Mouse (Mus musculus): Measurements from ENCODE around the gene Tln1. TPM values are rescaled to one million over a fixed set of nuclear protein-coding genes. Genes with fewer than 3 reads are reported as not detected.
A peak's percentile ranks its signal among the peaks of the same experiment; 100 is the strongest.
"Not testable (repeated sequence)": the region's sequence is repeated elsewhere in the genome, so short reads cannot be mapped to it uniquely, and the experiment has no call there.

Gene Tln1
- 76.9 and 78.1 TPM in 2 replicates for polyA plus RNA-seq (2015; fragmentation: Nextera tagmentation; extraction: Ambion mirVana)

- H3K36me3 ChIP-seq = peaks cover 43% of the 10 kb centered on the region
- no peaks in the 10 kb centered on the region for H3K27me3 ChIP-seq (replicated peaks)
- no peaks in the 10 kb centered on the region for H3K9me3 ChIP-seq
- peak within 1 kb of the TSS; percentile 98 for H3K9ac ChIP-seq
- WGBS = under 1% methylated on average over 61 of the region's 62 CpGs
- H3K27ac ChIP-seq (replicated peaks) = peak within 1 kb of the TSS; percentile 100
- H3K4me1 ChIP-seq = peaks cover 55% of the 10 kb centered on the region
- H3K4me3 ChIP-seq = peak within 1 kb of the TSS; percentile 85
- H3K4me2 ChIP-seq = peak within 1 kb of the TSS; percentile 86
- peak; percentile 81 for ATAC-seq (ENCODE audit: extremely low read depth, insufficient number of reproducible peaks, low FRiP score, low TSS enrichment)
These were observed at the start of gene Tln1, which contains the start of gene Creb3 for GRCm38 (mm10) chr4:43561997-43562768. TSS of gene Tln1 (minus strand) at chr4:43562691. TSS of gene Creb3 (plus strand) at chr4:43562332.

DNA sequence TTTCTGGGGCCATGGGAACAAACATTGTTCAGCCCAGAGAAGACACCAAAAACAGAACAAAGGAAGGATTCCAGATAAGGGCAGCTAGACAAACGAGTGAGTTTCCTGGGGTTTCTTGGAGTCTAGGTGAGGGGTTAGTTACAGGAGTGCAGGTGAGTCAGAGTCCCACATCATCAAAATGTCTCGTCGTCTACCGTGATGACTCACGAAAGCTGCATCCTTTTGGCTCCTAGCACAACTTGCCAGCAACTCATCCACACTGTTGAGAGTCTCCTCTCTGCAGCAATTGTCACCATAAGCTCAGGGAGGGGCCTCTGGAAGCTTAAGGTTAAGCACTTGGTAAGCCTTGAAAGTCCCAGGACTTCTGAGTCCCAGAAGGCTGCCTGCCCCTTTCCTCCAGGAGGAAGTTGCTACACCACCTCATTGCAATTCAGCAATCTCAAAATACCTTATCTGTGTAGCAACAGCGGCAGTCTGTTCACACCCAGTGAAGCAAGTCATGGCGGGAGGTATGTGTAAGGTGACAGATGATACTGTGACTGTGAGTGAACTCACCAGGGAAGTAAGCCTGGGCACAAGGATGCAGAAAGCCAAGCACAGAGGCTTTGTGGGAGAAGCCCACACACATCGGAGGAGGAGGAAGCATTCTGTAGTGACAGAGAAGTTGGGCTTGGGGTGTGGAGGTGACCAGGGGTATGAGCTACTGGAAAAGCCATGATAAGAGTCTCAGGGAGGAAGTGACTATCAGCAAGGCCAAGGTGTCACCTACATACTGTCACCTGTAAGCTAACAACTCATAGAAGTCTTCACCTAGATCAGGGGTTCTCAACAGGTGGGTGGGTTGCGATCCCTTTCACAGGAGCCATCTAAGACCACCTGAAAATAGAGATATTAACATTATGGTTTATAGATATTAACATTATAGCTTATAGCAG, 42.5 kb upstream of the Tln1 start:
- Histone ChIP-seq H3K27me3 (replicated peaks) (no peaks in the 10 kb centered on the region), H3K9me3 (no peaks in the 10 kb centered on the region), H3K4me3 (no peak overlapping the region), H3K4me1 (peaks cover 9% of the 10 kb centered on the region), H3K4me2 (0 out of 2 replicates have a peak overlapping the region, but pooled peaks have one; percentile 5), H3K9ac (0 out of 2 replicates have a peak overlapping the region, but pooled peaks have one; percentile 14), H3K36me3 (no peaks in the 10 kb centered on the region), H3K27ac (replicated peaks) (no peak overlapping the region)
- 39% methylated on average over 9 of the region's 9 CpGs for WGBS
- no peak for ATAC-seq (ENCODE audit: extremely low read depth, insufficient number of reproducible peaks, low FRiP score, low TSS enrichment)

DNA sequence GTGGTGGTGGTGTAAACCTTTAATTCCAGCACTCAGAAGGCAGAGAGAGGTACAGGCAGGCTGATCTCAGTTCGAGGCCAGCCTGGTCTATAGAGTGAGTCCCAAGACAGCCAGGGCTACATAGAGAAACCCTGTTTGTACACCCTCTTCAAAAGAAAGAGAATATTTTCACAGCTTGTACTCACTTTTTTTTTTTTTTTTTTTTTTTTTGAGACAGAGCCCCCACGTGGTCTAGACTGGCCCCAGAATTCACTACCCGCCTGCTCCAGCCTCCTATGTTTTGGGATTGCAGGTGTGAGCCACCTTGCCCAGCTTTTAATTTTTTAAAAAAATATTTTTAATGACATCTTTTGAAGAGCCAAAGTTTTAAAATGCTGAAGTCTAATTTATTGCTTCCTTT, 41.6 kb upstream of the Tln1 start:
- WGBS = 59% methylated on average over 3 of the region's 3 CpGs

GRCm38 (mm10) chr4:43600195-43600934, 37.9 kb upstream of the Tln1 start:
- Histone ChIP-seq H3K27ac (replicated peaks) (no peak overlapping the region), H3K4me2 (no peak overlapping the region), H3K4me1 (peaks cover 9% of the 10 kb centered on the region), H3K9ac (no peak overlapping the region), H3K9me3 (no peaks in the 10 kb centered on the region), H3K36me3 (no peaks in the 10 kb centered on the region), H3K27me3 (replicated peaks) (no peaks in the 10 kb centered on the region), H3K4me3 (no peak overlapping the region)
- 66% methylated on average over 9 of the region's 9 CpGs for WGBS
- no peak for ATAC-seq (ENCODE audit: extremely low read depth, insufficient number of reproducible peaks, low FRiP score, low TSS enrichment)

More for the DNA sequence above, 41.6 kb upstream of the Tln1 start:
- H3K4me3 ChIP-seq = no peak overlapping the region
- no peak overlapping the region for H3K9ac ChIP-seq
- H3K9me3 ChIP-seq = no peaks in the 10 kb centered on the region
- no peak overlapping the region for H3K4me2 ChIP-seq
- no peaks in the 10 kb centered on the region for H3K36me3 ChIP-seq
- no peaks in the 10 kb centered on the region for H3K27me3 ChIP-seq (replicated peaks)
- peaks cover 9% of the 10 kb centered on the region for H3K4me1 ChIP-seq
- ATAC-seq (ENCODE audit: extremely low read depth, insufficient number of reproducible peaks, low FRiP score, low TSS enrichment) = no peak
- H3K27ac ChIP-seq (replicated peaks) = no peak overlapping the region

DNA sequence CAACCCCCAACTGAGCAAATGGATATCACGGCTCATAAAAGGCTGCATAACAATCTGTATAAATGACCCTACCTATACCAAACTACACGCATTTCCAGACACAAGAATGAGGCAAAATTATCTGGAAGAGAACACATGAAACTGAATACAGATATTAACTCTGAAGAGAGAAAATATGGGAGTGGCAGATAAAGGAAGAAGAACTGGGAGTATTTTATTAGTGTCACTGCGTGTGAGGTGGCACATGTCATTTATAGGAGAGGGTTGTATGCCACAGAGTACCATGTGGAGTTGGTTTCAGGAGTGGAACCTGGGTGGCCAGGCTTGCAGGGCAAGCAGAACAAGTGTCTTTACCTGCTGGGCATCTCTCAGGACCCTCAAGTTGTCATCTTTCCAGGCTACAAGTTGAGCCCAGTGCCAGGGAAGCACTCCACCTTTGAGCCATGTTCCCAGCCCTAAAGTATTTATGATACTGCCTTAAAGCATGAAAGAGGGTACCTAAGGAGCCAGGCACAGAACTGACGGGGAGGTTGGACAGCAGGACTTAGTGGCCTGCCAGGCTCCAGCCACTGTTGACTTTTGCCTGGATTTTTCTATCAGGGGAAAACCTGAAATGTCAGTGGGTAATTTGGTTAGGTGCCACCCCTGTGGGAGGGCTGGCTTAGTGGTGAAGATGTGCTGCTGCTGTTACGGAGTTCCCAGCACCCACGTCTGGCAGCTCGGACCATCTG, 36.3 kb upstream of the Tln1 start:
- 71% methylated on average over 7 of the region's 7 CpGs for WGBS
- ATAC-seq (ENCODE audit: extremely low read depth, insufficient number of reproducible peaks, low FRiP score, low TSS enrichment) = no peak
- Histone ChIP-seq H3K4me3 (no peak overlapping the region), H3K4me2 (no peak overlapping the region), H3K27ac (replicated peaks) (no peak overlapping the region), H3K36me3 (no peaks in the 10 kb centered on the region), H3K27me3 (replicated peaks) (no peaks in the 10 kb centered on the region), H3K4me1 (no peaks in the 10 kb centered on the region), H3K9me3 (no peaks in the 10 kb centered on the region), H3K9ac (no peak overlapping the region)

GRCm38 (mm10) chr4:43598200-43598599, 35.7 kb upstream of the Tln1 start:
- Histone ChIP-seq H3K27me3 (replicated peaks) (no peaks in the 10 kb centered on the region), H3K9ac (no peak overlapping the region), H3K27ac (replicated peaks) (no peak overlapping the region), H3K36me3 (no peaks in the 10 kb centered on the region), H3K4me3 (no peak overlapping the region), H3K9me3 (no peaks in the 10 kb centered on the region), H3K4me1 (no peaks in the 10 kb centered on the region), H3K4me2 (no peak overlapping the region)
- no peak for ATAC-seq (ENCODE audit: extremely low read depth, insufficient number of reproducible peaks, low FRiP score, low TSS enrichment)
- 77% methylated on average over 4 of the region's 4 CpGs for WGBS

DNA sequence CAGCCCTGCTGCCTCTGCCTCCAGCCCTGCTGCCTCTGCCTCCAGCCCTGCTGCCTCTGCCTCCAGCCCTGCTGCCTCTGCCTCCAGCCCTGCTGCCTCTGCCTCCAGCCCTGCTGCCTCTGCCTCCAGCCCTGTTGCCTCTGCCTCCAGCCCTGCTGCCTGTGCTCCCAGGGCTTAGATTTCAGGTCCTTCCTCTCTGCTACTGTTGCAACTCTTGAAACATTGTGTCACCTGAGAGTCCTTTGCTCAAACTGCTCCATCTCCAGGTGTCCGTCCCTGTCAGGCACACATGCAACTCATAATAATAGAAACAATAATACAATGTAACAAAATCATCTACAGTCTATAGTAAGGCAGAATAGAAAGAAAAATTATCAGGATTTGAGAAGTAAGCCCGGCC, 34.1 kb upstream of the Tln1 start:
- H3K27ac ChIP-seq (replicated peaks); H3K36me3 ChIP-seq; H3K27me3 ChIP-seq (replicated peaks); H3K9ac ChIP-seq; H3K4me1 ChIP-seq; H3K9me3 ChIP-seq; H3K4me3 ChIP-seq; ATAC-seq (ENCODE audit: extremely low read depth, insufficient number of reproducible peaks, low FRiP score, low TSS enrichment); H3K4me2 ChIP-seq: not testable (repeated sequence)
- 68% methylated on average over 2 of the region's 2 CpGs for WGBS

- ATAC-seq (ENCODE audit: extremely low read depth, insufficient number of reproducible peaks, low FRiP score, low TSS enrichment) = no peak
These were observed 31.0 kb upstream of the Tln1 start for GRCm38 (mm10) chr4:43593453-43593852.

DNA sequence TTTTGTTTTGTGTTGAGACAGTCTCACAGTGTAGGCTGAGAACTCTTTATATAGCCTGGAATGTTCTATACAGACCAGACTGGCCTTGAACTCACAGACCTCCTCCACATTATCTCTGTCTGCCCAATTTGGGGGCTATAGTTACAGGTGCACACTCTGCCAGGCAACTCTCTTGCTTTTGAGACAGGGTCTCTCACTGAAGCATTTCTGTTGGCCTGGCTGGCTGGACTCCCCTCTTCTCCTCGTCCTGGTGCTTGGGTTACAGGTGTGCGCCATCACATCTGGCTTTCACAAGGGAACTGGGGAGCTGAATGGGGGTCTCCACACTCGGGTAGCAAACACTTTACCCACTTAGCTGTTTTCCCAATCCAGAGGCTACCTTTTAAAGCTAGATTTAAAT, 29.5 kb upstream of the Tln1 start:
- ATAC-seq (ENCODE audit: extremely low read depth, insufficient number of reproducible peaks, low FRiP score, low TSS enrichment) = no peak
- Histone ChIP-seq H3K27ac (replicated peaks) (no peak overlapping the region), H3K4me3 (no peak overlapping the region), H3K27me3 (replicated peaks) (no peaks in the 10 kb centered on the region), H3K4me2 (no peak overlapping the region), H3K9me3 (no peaks in the 10 kb centered on the region), H3K4me1 (peaks cover 10% of the 10 kb centered on the region), H3K36me3 (no peaks in the 10 kb centered on the region), H3K9ac (no peak overlapping the region)
- 68% methylated on average over 3 of the region's 3 CpGs for WGBS

More at GRCm38 (mm10) chr4:43593453-43593852, 31.0 kb upstream of the Tln1 start:
- H3K27ac ChIP-seq (replicated peaks) = no peak overlapping the region
- H3K27me3 ChIP-seq (replicated peaks) = no peaks in the 10 kb centered on the region
- H3K9ac ChIP-seq = no peak overlapping the region
- H3K9me3 ChIP-seq = no peaks in the 10 kb centered on the region
- 67% methylated on average over 3 of the region's 3 CpGs for WGBS
- H3K4me3 ChIP-seq = no peak overlapping the region
- H3K4me1 ChIP-seq = 0 out of 2 replicates have a peak, but pooled peaks cover under 1% of the 10 kb centered on the region
- H3K36me3 ChIP-seq = no peaks in the 10 kb centered on the region
- no peak overlapping the region for H3K4me2 ChIP-seq

- Histone ChIP-seq H3K4me3 (no peak overlapping the region), H3K27me3 (replicated peaks) (no peaks in the 10 kb centered on the region), H3K4me1 (peaks cover 10% of the 10 kb centered on the region), H3K9ac (no peak overlapping the region), H3K36me3 (no peaks in the 10 kb centered on the region), H3K27ac (replicated peaks) (no peak overlapping the region), H3K4me2 (no peak overlapping the region), H3K9me3 (no peaks in the 10 kb centered on the region)
- no peak for ATAC-seq (ENCODE audit: extremely low read depth, insufficient number of reproducible peaks, low FRiP score, low TSS enrichment)
- WGBS = 50% methylated on average over 5 of the region's 5 CpGs
These were observed 29.1 kb upstream of the Tln1 start for GRCm38 (mm10) chr4:43591543-43591942.
